Mouse (Mus musculus): ENCODE results near the gene Ebp. TPM values are rescaled to one million over a fixed set of nuclear protein-coding genes. Genes with fewer than 3 reads are reported as not detected.

The Ebp gene
- total and polyA plus RNA-seq, 2 experiments from 2014 or later: 20.6 to 26.2 TPM

GRCm38 (mm10) chrX:8211490-8212207, 18.3 kb upstream of the Ebp start:
- Histone ChIP-seq H3K4me3 (ENCODE audit: low read depth, low read length) (no peak overlapping the region), H3K4me2 (ENCODE audit: low read depth, low read length) (no peak overlapping the region), H3K9ac (replicated peaks; ENCODE audit: low read depth, low read length) (no peak overlapping the region), H3K27me3 (ENCODE audit: control insufficient read depth, insufficient read depth, low read length) (no peaks in the 10 kb centered on the region), H3K36me3 (replicated peaks; ENCODE audit: control insufficient read depth, insufficient read depth, low read length) (no peaks in the 10 kb centered on the region), H3K27ac (ENCODE audit: low read depth) (no peak overlapping the region), H3K4me1 (ENCODE audit: control insufficient read depth, insufficient read depth) (no peaks in the 10 kb centered on the region), H3K9me3 (replicated peaks; ENCODE audit: control insufficient read depth, low read length) (no peaks in the 10 kb centered on the region)
- DNase-seq (ENCODE audit: low spot score) (no peak), ATAC-seq (ENCODE audit: insufficient read depth, low read depth) (no peak)
- TF ChIP-seq EP300 (IDR thresholded peaks at IDR 0.05; ENCODE audit: low read depth) (no peak), CTCF (IDR thresholded peaks at IDR 0.05; ENCODE audit: low read depth) (no peak)
- 57% methylated on average over 7 of the region's 7 CpGs for WGBS

- no peak overlapping the region for H3K9ac ChIP-seq (replicated peaks; ENCODE audit: low read depth, low read length)
- H3K4me3 ChIP-seq (ENCODE audit: low read depth, low read length): no peak overlapping the region
- no peaks in the 10 kb centered on the region for H3K9me3 ChIP-seq (replicated peaks; ENCODE audit: control insufficient read depth, low read length)
- TF ChIP-seq EP300 (IDR thresholded peaks at IDR 0.05; ENCODE audit: low read depth): no peak
- no peaks in the 10 kb centered on the region for H3K27me3 ChIP-seq (ENCODE audit: control insufficient read depth, insufficient read depth, low read length)
- H3K4me1 ChIP-seq (ENCODE audit: control insufficient read depth, insufficient read depth): no peaks in the 10 kb centered on the region
- H3K27ac ChIP-seq (ENCODE audit: low read depth): no peak overlapping the region
- 31% methylated on average over 2 of the region's 2 CpGs for WGBS
- DNase-seq (ENCODE audit: low spot score): no peak
- no peaks in the 10 kb centered on the region for H3K36me3 ChIP-seq (replicated peaks; ENCODE audit: control insufficient read depth, insufficient read depth, low read length)
- H3K4me2 ChIP-seq (ENCODE audit: low read depth, low read length): no peak overlapping the region
- ATAC-seq (ENCODE audit: insufficient read depth, low read depth): no peak
Observed at GRCm38 (mm10) chrX:8209720-8210119, 16.4 kb upstream of the Ebp start.

GRCm38 (mm10) chrX:8207224-8207623, 13.9 kb upstream of the Ebp start:
- Histone ChIP-seq H3K4me1 (ENCODE audit: control insufficient read depth, insufficient read depth) (no peaks in the 10 kb centered on the region), H3K36me3 (replicated peaks; ENCODE audit: control insufficient read depth, insufficient read depth, low read length) (no peaks in the 10 kb centered on the region), H3K27me3 (ENCODE audit: control insufficient read depth, insufficient read depth, low read length) (no peaks in the 10 kb centered on the region), H3K9ac (replicated peaks; ENCODE audit: low read depth, low read length) (no peak overlapping the region), H3K4me3 (ENCODE audit: low read depth, low read length) (no peak overlapping the region), H3K27ac (ENCODE audit: low read depth) (no peak overlapping the region), H3K4me2 (ENCODE audit: low read depth, low read length) (peak overlapping the region; percentile 82; the same call in 1 of the 2 replicates), H3K9me3 (replicated peaks; ENCODE audit: control insufficient read depth, low read length) (no peaks in the 10 kb centered on the region)
- TF ChIP-seq EP300 (IDR thresholded peaks at IDR 0.05; ENCODE audit: low read depth) (no peak), CTCF (IDR thresholded peaks at IDR 0.05; ENCODE audit: low read depth) (no peak)
- DNase-seq (ENCODE audit: low spot score) (no peak), ATAC-seq (ENCODE audit: insufficient read depth, low read depth) (no peak)
- WGBS: 21% methylated on average over 4 of the region's 4 CpGs

GRCm38 (mm10) chrX:8206694-8207197, 13.4 kb upstream of the Ebp start:
- ATAC-seq (ENCODE audit: insufficient read depth, low read depth) (no peak), DNase-seq (ENCODE audit: low spot score) (no peak)
- 16% methylated on average over 11 of the region's 11 CpGs for WGBS
- Histone ChIP-seq H3K9me3 (replicated peaks; ENCODE audit: control insufficient read depth, low read length) (no peaks in the 10 kb centered on the region), H3K4me1 (ENCODE audit: control insufficient read depth, insufficient read depth) (no peaks in the 10 kb centered on the region), H3K9ac (replicated peaks; ENCODE audit: low read depth, low read length) (no peak overlapping the region), H3K36me3 (replicated peaks; ENCODE audit: control insufficient read depth, insufficient read depth, low read length) (no peaks in the 10 kb centered on the region), H3K4me2 (ENCODE audit: low read depth, low read length) (peak overlapping the region; percentile 82), H3K27ac (ENCODE audit: low read depth) (no peak overlapping the region), H3K4me3 (ENCODE audit: low read depth, low read length) (peak overlapping the region; percentile 59), H3K27me3 (ENCODE audit: control insufficient read depth, insufficient read depth, low read length) (no peaks in the 10 kb centered on the region)
- TF ChIP-seq CTCF (IDR thresholded peaks at IDR 0.05; ENCODE audit: low read depth) (no peak), EP300 (IDR thresholded peaks at IDR 0.05; ENCODE audit: low read depth) (no peak)

GRCm38 (mm10) chrX:8206015-8206693, 12.8 kb upstream of the Ebp start, which contains the start of gene Porcn:
TSS of gene Porcn (minus strand) at chrX:8206525.
- peak within 1 kb of the TSS; percentile 53 for H3K9ac ChIP-seq (replicated peaks; ENCODE audit: low read depth, low read length)
- H3K36me3 ChIP-seq (replicated peaks; ENCODE audit: control insufficient read depth, insufficient read depth, low read length): no peaks in the 10 kb centered on the region
- 14% methylated on average over 41 of the region's 46 CpGs for WGBS
- no peak within 1 kb of the TSS for H3K27ac ChIP-seq (ENCODE audit: low read depth)
- no peaks in the 10 kb centered on the region for H3K9me3 ChIP-seq (replicated peaks; ENCODE audit: control insufficient read depth, low read length)
- H3K4me3 ChIP-seq (ENCODE audit: low read depth, low read length): peak within 1 kb of the TSS; percentile 59
- no peak for TF ChIP-seq EP300 (IDR thresholded peaks at IDR 0.05; ENCODE audit: low read depth)
- no peak for TF ChIP-seq CTCF (IDR thresholded peaks at IDR 0.05; ENCODE audit: low read depth)
- no peaks in the 10 kb centered on the region for H3K27me3 ChIP-seq (ENCODE audit: control insufficient read depth, insufficient read depth, low read length)
- H3K4me1 ChIP-seq (ENCODE audit: control insufficient read depth, insufficient read depth): no peaks in the 10 kb centered on the region
- DNase-seq (ENCODE audit: low spot score) (peak; percentile 27), ATAC-seq (ENCODE audit: insufficient read depth, low read depth) (peak; percentile 90)
- H3K4me2 ChIP-seq (ENCODE audit: low read depth, low read length): peak within 1 kb of the TSS; percentile 82
